Mouse (Mus musculus) heart, adult 2 months (tissue): Measurements from ENCODE around the gene Eefsec. TPM values are rescaled to one million over a fixed set of nuclear protein-coding genes. Genes with fewer than 3 reads are reported as not detected.

Source experiments
- DNase-seq, 2 experiments: peaks; one replicate each; pipeline ENCODE4 v3.0.0; 2021
- H3K27ac ChIP-seq: fragments of 200-600 bp; 2 replicates; pipeline ENCODE4 v1.8.1; 2022
- H3K27me3 ChIP-seq: fragments of 200-500 bp; 2 replicates; pipeline ENCODE4 v1.6.1; 2012; ENCODE audit warnings: mild to moderate bottlenecking, low read length, inconsistent platforms, mixed read lengths; ENCODE audit not compliant: control insufficient read depth, insufficient read depth
- H3K36me3 ChIP-seq: fragments of 200-500 bp; 2 replicates; pipeline ENCODE4 v1.6.1; 2012; ENCODE audit warnings: low read length, inconsistent platforms; ENCODE audit not compliant: control insufficient read depth, insufficient read depth
- H3K4me1 ChIP-seq: fragments of 200-500 bp; 2 replicates; pipeline ENCODE4 v1.6.1; 2011; ENCODE audit warnings: low read length; ENCODE audit not compliant: control insufficient read depth, insufficient read depth
- H3K4me3 ChIP-seq: fragments of 200-600 bp; 2 replicates; pipeline ENCODE4 v1.8.1; 2022
- H3K79me2 ChIP-seq: fragments of 200-500 bp; replicated peaks from 2 replicates; pipeline ENCODE4 v1.6.1; 2012; ENCODE audit warnings: mild to moderate bottlenecking, inconsistent platforms, low read length, moderate library complexity, mixed read lengths; ENCODE audit not compliant: control insufficient read depth, insufficient read depth
- H3K9ac ChIP-seq: fragments of 200-500 bp; 2 replicates; pipeline ENCODE4 v1.6.1; 2012; ENCODE audit warnings: low read depth, mild to moderate bottlenecking, control low read depth, inconsistent platforms, low read length, mixed read lengths
- CTCF ChIP-seq: fragments of 200-600 bp; IDR thresholded peaks from 2 replicates; pipeline ENCODE4 v1.8.1; 2022; ENCODE audit warnings: antibody characterized with exemption, mild to moderate bottlenecking, moderate library complexity
- EP300 ChIP-seq: fragments of 200-500 bp; IDR thresholded peaks from 2 replicates; pipeline ENCODE4 v1.6.1; 2011; ENCODE audit warnings: low read depth, low read length, control low read depth; ENCODE audit not compliant: insufficient read depth
- POLR2A ChIP-seq: fragments of 200-500 bp; IDR thresholded peaks from 2 replicates; pipeline ENCODE4 v1.6.1; 2011; ENCODE audit warnings: mild to moderate bottlenecking, low read depth, low read length, control low read depth; ENCODE audit not compliant: insufficient read depth
- WGBS: fragments of 180-500 bp; shearing (Covaris S2); methylation state at CpG from one replicate; pipeline ENCODE4 v1.1.7; 2018; 5-methylcytosine and 5-hydroxymethylcytosine counted together
- intact Hi-C: fragments of 180-260 bp; cut with DNase I; formaldehyde crosslinking; loops from one replicate; pipeline ENCODE4 v1.15.1; 2025
- polyA plus RNA-seq: library from polyadenylated mRNA; depleted of rRNA; stranded (reverse); fragments of >200 nt; gene quantifications from 2 replicates; pipeline ENCODE4 v1.2.3, GENCODE M21; 2012
- total RNA-seq, 2 experiments: library from RNA; stranded (reverse); gene quantifications; 2 replicates each; pipeline ENCODE4 v1.2.3; 2021

The Eefsec gene
- total and polyA plus RNA-seq, 3 experiments, result 6.2 to 8.9 (median 6.6) TPM

- H3K9ac ChIP-seq, result no peak overlapping the region
- intact Hi-C loops, result no loop called here
- no peaks in the 10 kb centered on the region for H3K79me2 ChIP-seq
- H3K4me1 ChIP-seq, result no peaks in the 10 kb centered on the region
- no peaks in the 10 kb centered on the region for H3K27me3 ChIP-seq
- TF ChIP-seq POLR2A, result no peak
- no peak for TF ChIP-seq EP300
- TF ChIP-seq CTCF, result no peak
- DNase-seq, result no peak
- WGBS, result 77% methylated on average over 6 of the region's 6 CpGs
- no peak overlapping the region for H3K4me3 ChIP-seq
- H3K27ac ChIP-seq, result no peak overlapping the region
- no peaks in the 10 kb centered on the region for H3K36me3 ChIP-seq
Measured at GRCm38 (mm10) chr6:88232221-88232620, 214.1 kb downstream of the Eefsec start.

- H3K4me1 ChIP-seq, result no peaks in the 10 kb centered on the region
- H3K27me3 ChIP-seq, result no peaks in the 10 kb centered on the region
- TF ChIP-seq EP300 (no peak), POLR2A (no peak), CTCF (no peak)
- H3K36me3 ChIP-seq, result no peaks in the 10 kb centered on the region
- H3K9ac ChIP-seq, result no peak overlapping the region
- intact Hi-C loops, result no loop called here
- no peak overlapping the region for H3K27ac ChIP-seq
- H3K79me2 ChIP-seq, result no peaks in the 10 kb centered on the region
- DNase-seq, result no peak
- no peak overlapping the region for H3K4me3 ChIP-seq
- 72% methylated on average over 7 of the region's 7 CpGs for WGBS
Measured at GRCm38 (mm10) chr6:88231821-88232220, 214.5 kb downstream of the Eefsec start.

GRCm38 (mm10) chr6:88229221-88229620 is 217.1 kb downstream of the Eefsec start:
- no peak for TF ChIP-seq POLR2A
- no peak for TF ChIP-seq CTCF
- no peak for TF ChIP-seq EP300
- no peaks in the 10 kb centered on the region for H3K79me2 ChIP-seq
- no peak overlapping the region for H3K9ac ChIP-seq
- H3K36me3 ChIP-seq, result no peaks in the 10 kb centered on the region
- no peaks in the 10 kb centered on the region for H3K27me3 ChIP-seq
- no peak overlapping the region for H3K27ac ChIP-seq
- no peak for DNase-seq
- intact Hi-C loops, result no loop called here
- no peak overlapping the region for H3K4me3 ChIP-seq
- 81% methylated on average over 12 of the region's 12 CpGs for WGBS
- no peaks in the 10 kb centered on the region for H3K4me1 ChIP-seq

GRCm38 (mm10) chr6:88227537-88227936 is 218.8 kb downstream of the Eefsec start:
- H3K27me3 ChIP-seq, result no peaks in the 10 kb centered on the region

GRCm38 (mm10) chr6:88226570-88226994 is 219.8 kb downstream of the Eefsec start:
- Histone ChIP-seq H3K36me3 (no peaks in the 10 kb centered on the region), H3K27ac (no peak overlapping the region), H3K9ac (no peak overlapping the region), H3K79me2 (no peaks in the 10 kb centered on the region), H3K4me3 (no peak overlapping the region), H3K27me3 (no peaks in the 10 kb centered on the region), H3K4me1 (no peaks in the 10 kb centered on the region)
- intact Hi-C loops, result loop anchor here (2.0 kb wide), 1 partner anchor 20 kb away; no protein-coding TSS in a partner anchor
- TF ChIP-seq EP300, result no peak
- TF ChIP-seq CTCF, result 0 out of 2 replicates have a peak, but pooled peaks have one; percentile 27
- no peak for TF ChIP-seq POLR2A
- no peak for DNase-seq
- 42% methylated on average over 5 of the region's 5 CpGs for WGBS

More at GRCm38 (mm10) chr6:88227537-88227936, 218.8 kb downstream of the Eefsec start:
- no peak for TF ChIP-seq CTCF
- TF ChIP-seq EP300, result no peak
- TF ChIP-seq POLR2A, result no peak
- DNase-seq, result no peak
- H3K9ac ChIP-seq, result no peak overlapping the region
- intact Hi-C loops, result loop anchor here (2.0 kb wide), 1 partner anchor 21 kb away; no protein-coding TSS in a partner anchor
- H3K36me3 ChIP-seq, result no peaks in the 10 kb centered on the region
- no peak overlapping the region; the same call in 1 of the 2 replicates for H3K27ac ChIP-seq
- H3K79me2 ChIP-seq, result no peaks in the 10 kb centered on the region
- 44% methylated on average over 7 of the region's 7 CpGs for WGBS
- no peaks in the 10 kb centered on the region for H3K4me1 ChIP-seq
- no peak overlapping the region for H3K4me3 ChIP-seq

- Histone ChIP-seq H3K36me3 (no peaks in the 10 kb centered on the region), H3K27me3 (no peaks in the 10 kb centered on the region), H3K9ac (no peak within 1 kb of the TSS), H3K79me2 (no peaks in the 10 kb centered on the region), H3K4me3 (no peak within 1 kb of the TSS), H3K27ac (no peak within 1 kb of the TSS), H3K4me1 (no peaks in the 10 kb centered on the region)
- TF ChIP-seq CTCF, result no peak
- DNase-seq, result no peak
- intact Hi-C loops, result no loop called here
- WGBS, result 64% methylated on average over 10 of the region's 10 CpGs
Measured at GRCm38 (mm10) chr6:88221968-88222367, 224.4 kb downstream of the Eefsec start, which contains the start of gene Dnajb8. TSS of gene Dnajb8 (plus strand) at chr6:88222268.
